Mouse (Mus musculus) forebrain, embryonic 15.5 days (tissue): Measurements from ENCODE around the gene Fgf13. TPM values are rescaled to one million over a fixed set of nuclear protein-coding genes. Genes with fewer than 3 reads are reported as not detected.

Source experiments
- ATAC-seq: fragments of 200-750 bp; cut with Nextera tagmentation; replicated peaks from 2 replicates; pipeline ENCODE4 v1.8.0; 2017; ENCODE audit warnings: mild to moderate bottlenecking, moderate TSS enrichment, moderate library complexity
- H3K27ac ChIP-seq: fragments of 300-500 bp; sonication (generic); replicated peaks from 2 replicates; pipeline ENCODE4 v1.5.1; 2015; ENCODE audit warnings: mild to moderate bottlenecking, inconsistent platforms
- H3K27me3 ChIP-seq: fragments of 300-500 bp; sonication (generic); 2 replicates; pipeline ENCODE4 v1.6.1; 2015; ENCODE audit warnings: inconsistent platforms
- H3K36me3 ChIP-seq: fragments of 300-500 bp; sonication (generic); 2 replicates; pipeline ENCODE4 v1.6.1; 2015; ENCODE audit warnings: mild to moderate bottlenecking, inconsistent platforms
- H3K4me1 ChIP-seq: fragments of 300-500 bp; sonication (generic); 2 replicates; pipeline ENCODE4 v1.6.1; 2015; ENCODE audit warnings: inconsistent platforms
- H3K4me2 ChIP-seq: fragments of 300-500 bp; sonication (generic); replicated peaks from 2 replicates; pipeline ENCODE4 v1.6.1; 2015; ENCODE audit warnings: mild to moderate bottlenecking, inconsistent platforms
- H3K4me3 ChIP-seq: fragments of 300-500 bp; sonication (generic); 2 replicates; pipeline ENCODE4 v1.5.1; 2015; ENCODE audit warnings: mild to moderate bottlenecking, inconsistent platforms
- H3K9ac ChIP-seq: fragments of 300-500 bp; sonication (generic); replicated peaks from 2 replicates; pipeline ENCODE4 v1.6.1; 2015; ENCODE audit warnings: mild to moderate bottlenecking, inconsistent platforms
- H3K9me3 ChIP-seq: fragments of 300-500 bp; sonication (generic); 2 replicates; pipeline ENCODE4 v1.6.1; 2016; ENCODE audit warnings: inconsistent platforms
- WGBS: fragments of 180-500 bp; shearing (Covaris S2); methylation state at CpG from one replicate; pipeline ENCODE4 v1.1.7; 2015; ENCODE audit warnings: mixed read lengths; 5-methylcytosine and 5-hydroxymethylcytosine counted together
- microRNA counts: library from miRNA; unstranded; fragments of <30 nt; microRNA quantifications from one replicate; lab custom pipeline; 2016
- microRNA-seq: library from miRNA; unstranded; fragments of <30 nt; microRNA quantifications from one replicate; pipeline ENCODE4, GENCODE M21; 2016
- polyA plus RNA-seq: library from polyadenylated mRNA; unstranded; fragments of >200 nt; fragmentation: Nextera tagmentation; extraction: Ambion mirVana; gene quantifications from 2 replicates; pipeline ENCODE4 v1.2.1, GENCODE M21; 2015

The Fgf13 gene
- polyA plus RNA-seq, 1 experiment from 2014 or later: 115 TPM

DNA sequence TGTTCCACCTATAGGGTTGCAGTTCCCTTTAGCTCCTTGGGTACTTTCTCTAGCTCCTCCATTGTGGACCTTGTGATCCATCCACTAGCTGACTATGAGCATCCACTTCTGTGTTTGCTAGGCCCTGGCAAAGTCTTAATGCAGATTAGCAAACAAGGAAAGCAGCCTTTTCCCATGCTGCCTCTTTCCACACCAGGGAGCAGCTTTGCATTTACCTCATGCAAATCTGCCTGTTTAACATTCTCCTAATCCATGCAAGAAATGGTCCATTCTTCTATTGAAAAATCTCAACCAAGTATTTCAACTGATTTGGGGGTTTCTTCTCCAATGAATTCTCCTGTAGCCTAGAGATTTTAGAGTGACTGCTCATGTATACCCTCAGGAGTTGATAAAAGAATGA, 487.4 kb downstream of the Fgf13 start:
- H3K36me3 ChIP-seq: no peaks in the 10 kb centered on the region
- H3K27ac ChIP-seq: no peak overlapping the region
- no peak overlapping the region for H3K9ac ChIP-seq
- no peaks in the 10 kb centered on the region for H3K9me3 ChIP-seq
- H3K4me2 ChIP-seq: no peak overlapping the region
- ATAC-seq: no peak
- no peaks in the 10 kb centered on the region for H3K4me1 ChIP-seq
- H3K27me3 ChIP-seq: no peaks in the 10 kb centered on the region
- no peak overlapping the region for H3K4me3 ChIP-seq

DNA sequence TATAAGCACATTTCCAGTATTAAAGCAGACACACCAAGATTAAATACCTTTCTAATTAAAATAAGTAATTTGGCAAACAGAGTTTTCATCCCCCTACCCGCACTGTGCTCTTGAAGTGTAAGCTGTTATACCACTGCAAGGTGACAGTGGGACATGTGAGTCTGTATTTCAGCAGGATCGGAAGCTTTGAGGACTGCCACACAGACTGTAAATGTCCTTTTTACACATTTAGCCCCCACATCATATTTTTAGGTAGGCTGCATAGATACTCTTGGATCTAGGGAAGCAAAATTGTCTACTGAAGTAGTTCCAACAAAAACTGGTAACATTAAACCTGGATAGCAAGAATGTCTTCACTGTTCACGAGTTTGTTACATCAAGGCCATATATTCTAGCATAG, 495.8 kb downstream of the Fgf13 start:
- Histone ChIP-seq H3K4me2 (no peak overlapping the region), H3K27me3 (no peaks in the 10 kb centered on the region), H3K9me3 (no peaks in the 10 kb centered on the region), H3K9ac (no peak overlapping the region), H3K4me1 (no peaks in the 10 kb centered on the region), H3K27ac (no peak overlapping the region), H3K36me3 (no peaks in the 10 kb centered on the region), H3K4me3 (no peak overlapping the region)
- 73% methylated on average over 3 of the region's 3 CpGs for WGBS
- no peak for ATAC-seq

DNA sequence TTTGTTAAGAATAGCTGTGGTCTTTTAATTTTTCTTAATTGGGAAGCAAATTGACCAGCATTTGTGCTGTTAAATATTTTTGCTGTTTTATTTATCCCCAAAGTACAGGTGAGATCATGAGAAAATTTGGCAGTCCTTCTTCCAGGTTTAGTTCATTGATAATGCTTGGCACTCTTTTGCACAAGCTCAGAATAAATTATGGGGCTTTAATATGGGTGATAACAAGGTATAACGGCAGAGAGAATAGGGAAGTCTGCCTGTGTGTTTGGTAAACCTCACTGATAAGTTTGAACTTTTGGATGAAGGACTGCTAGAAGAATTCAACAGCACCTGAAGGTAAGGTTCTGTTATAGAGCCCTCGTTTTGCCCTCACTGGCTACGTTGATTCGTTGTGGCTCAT, 504.7 kb downstream of the Fgf13 start:
- Histone ChIP-seq H3K36me3 (no peaks in the 10 kb centered on the region), H3K9ac (no peak overlapping the region), H3K4me2 (no peak overlapping the region), H3K27ac (no peak overlapping the region), H3K4me3 (no peak overlapping the region), H3K27me3 (no peaks in the 10 kb centered on the region), H3K9me3 (no peaks in the 10 kb centered on the region), H3K4me1 (no peaks in the 10 kb centered on the region)
- ATAC-seq: no peak
- 82% methylated on average over 4 of the region's 4 CpGs for WGBS

DNA sequence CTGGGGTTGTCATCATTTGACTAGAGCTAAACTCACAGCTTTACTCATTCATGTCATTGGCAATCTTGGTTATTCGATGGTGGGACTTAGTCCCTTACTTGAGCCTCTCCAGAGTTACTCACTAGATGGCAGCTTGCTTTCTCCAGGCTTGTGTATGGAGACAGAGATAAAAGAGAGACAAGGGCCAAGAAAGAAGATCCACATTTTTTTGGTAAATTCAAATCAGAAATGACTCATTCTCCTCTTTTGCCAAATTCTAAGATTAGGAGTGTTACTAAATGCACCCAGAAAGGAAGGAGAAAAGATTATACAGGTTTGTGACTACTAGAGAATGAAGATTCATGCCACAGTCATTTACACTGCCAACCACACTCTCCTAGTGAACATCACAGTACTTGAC, 532.9 kb downstream of the Fgf13 start:
- WGBS: 83% methylated on average over 1 of the region's 1 CpGs
- no peak overlapping the region for H3K9ac ChIP-seq
- no peak for ATAC-seq
- H3K36me3 ChIP-seq: no peaks in the 10 kb centered on the region
- H3K4me3 ChIP-seq: no peak overlapping the region
- no peaks in the 10 kb centered on the region for H3K4me1 ChIP-seq
- no peak overlapping the region for H3K4me2 ChIP-seq
- H3K9me3 ChIP-seq: no peaks in the 10 kb centered on the region
- H3K27ac ChIP-seq: no peak overlapping the region
- no peaks in the 10 kb centered on the region for H3K27me3 ChIP-seq

MicroRNAs within 50 kb of the gene (microRNA counts, 519-probe panel; counts per million panel counts)
- 1,635 counts per million, percentile 10 among the panel's probes with 10 or more counts for microRNA mmu-miR-504 (lab: Ali Mortazavi, UCI)

Small RNAs within 50 kb of the gene (microRNA-seq; reads per million reads assigned to microRNA genes)
- 10.5 reads per million, percentile 26 among the genes with 10 or more reads in this experiment for gene Mir504
